Mouse (Mus musculus) fibroblast of lung, adult 2 months (primary cell): Measurements from ENCODE around the gene Eipr1.
A peak's percentile ranks its signal among the peaks of the same experiment; 100 is the strongest.

Experiments
- DNase-seq: peaks from one replicate; pipeline ENCODE4 v3.0.0-alpha.2; 2011; ENCODE audit warnings: low read depth

Gene Eipr1

GRCm38 (mm10) chr12:28775627-28776026, 24.0 kb downstream of the Eipr1 start:
- DNase-seq: no peak

DNA sequence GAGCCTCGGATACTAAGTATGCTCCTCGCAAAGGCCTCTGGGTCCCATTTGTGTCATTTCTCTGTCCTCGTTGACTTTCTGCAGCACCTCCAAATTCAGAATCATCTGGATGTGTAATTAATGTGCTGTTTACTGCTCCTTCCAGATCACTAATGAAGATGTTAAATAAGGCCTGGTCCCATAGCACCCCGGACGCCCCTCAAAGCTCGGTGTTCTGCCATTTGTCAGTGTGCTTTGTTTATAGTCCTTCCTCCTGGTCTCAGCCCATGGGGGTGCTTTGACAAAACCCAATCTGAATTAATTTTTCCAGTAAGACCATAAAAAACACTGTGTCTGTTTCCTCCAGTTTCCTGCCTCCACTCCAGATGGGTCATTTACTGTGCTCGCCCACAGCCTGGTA, 28.6 kb downstream of the Eipr1 start:
- no peak for DNase-seq

GRCm38 (mm10) chr12:28782637-28783036, 31.0 kb downstream of the Eipr1 start:
- DNase-seq: no peak

DNA sequence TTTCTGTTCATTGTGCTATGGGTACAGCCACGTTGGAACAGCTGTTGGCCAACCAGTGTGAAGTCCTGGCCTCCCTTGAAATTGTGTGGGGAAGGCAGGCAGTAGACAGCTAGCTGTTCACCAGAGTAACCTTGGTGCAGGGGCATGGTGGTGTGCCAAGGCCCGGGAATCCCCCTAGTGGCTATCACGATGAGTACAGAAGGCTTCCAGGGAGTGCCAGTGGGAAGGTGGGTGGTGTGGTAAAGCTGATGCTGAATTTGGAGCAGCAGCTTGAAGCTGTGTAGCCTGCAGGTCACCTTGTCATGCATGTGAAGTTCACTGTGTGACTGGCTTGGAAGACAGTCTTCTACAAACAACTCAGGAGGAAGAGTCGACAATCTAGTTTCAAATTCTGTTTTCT, 32.8 kb downstream of the Eipr1 start:
- no peak for DNase-seq

- no peak for DNase-seq
These were observed 33.3 kb downstream of the Eipr1 start for GRCm38 (mm10) chr12:28784864-28785263.

- no peak for DNase-seq
These were observed 33.7 kb downstream of the Eipr1 start for GRCm38 (mm10) chr12:28785299-28785698.

DNA sequence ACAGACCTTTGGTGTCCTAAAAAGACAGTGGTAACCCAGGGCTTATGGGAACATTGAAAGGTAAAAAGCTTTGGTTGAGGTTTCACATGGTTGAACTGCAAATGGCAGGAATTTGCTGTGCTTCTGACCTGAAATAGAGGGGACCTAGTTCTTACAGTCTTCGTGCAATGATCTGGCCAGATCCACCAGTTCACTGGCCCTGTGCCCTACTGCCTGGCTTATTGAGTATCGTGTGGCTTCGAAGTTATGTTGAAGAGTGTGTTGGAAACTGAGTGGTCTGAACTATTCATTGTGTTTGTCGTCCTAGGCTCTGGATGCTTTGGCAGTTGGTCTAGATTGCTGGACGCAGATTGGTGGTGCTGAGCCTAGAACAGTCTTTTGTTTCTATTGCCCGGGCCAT, 34.7 kb downstream of the Eipr1 start:
- no peak for DNase-seq

GRCm38 (mm10) chr12:28792613-28793012, 41.0 kb downstream of the Eipr1 start:
- DNase-seq: no peak

DNA sequence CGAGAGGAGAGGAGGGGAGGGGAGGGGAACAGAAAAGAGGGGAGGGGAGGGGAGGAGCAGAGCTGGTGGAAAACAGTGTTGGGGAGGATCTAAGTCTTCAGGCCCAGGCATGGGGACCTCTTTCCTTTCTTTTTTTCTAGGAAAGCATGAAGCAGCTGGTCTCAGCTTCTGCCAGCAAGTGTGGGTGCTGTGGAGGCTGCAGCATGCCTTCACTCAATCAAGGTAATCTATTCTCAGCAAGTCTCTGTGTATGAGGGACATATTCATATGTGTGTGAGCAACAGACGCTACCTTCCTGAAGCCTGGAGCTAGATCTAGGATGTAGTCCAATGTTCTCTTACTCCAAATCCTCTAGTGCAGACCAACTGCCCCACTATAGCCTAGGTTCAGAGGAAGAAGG, 42.1 kb downstream of the Eipr1 start:
- DNase-seq: no peak

DNA sequence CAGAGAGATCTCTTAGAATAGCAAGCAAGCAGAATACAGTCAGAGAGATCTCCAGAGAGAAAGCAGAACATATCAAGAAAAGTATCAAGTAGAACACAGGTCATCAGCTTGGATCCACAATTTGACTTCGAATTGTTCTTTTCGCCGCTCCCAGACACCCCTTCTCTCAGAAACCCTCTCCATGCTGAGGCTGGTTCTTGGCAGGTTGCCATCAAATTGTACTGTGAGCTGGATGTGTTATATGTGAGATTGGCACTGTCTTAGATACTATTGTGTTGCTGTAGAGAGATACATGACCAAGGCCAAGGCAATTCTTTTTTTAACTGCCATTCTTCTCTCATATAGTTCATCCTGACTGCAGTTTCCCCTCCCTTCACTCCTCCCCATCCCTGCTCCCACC, 43.4 kb downstream of the Eipr1 start:
- DNase-seq: no peak

- no peak for DNase-seq
These were observed 45.3 kb downstream of the Eipr1 start for GRCm38 (mm10) chr12:28796881-28797420.

DNA sequence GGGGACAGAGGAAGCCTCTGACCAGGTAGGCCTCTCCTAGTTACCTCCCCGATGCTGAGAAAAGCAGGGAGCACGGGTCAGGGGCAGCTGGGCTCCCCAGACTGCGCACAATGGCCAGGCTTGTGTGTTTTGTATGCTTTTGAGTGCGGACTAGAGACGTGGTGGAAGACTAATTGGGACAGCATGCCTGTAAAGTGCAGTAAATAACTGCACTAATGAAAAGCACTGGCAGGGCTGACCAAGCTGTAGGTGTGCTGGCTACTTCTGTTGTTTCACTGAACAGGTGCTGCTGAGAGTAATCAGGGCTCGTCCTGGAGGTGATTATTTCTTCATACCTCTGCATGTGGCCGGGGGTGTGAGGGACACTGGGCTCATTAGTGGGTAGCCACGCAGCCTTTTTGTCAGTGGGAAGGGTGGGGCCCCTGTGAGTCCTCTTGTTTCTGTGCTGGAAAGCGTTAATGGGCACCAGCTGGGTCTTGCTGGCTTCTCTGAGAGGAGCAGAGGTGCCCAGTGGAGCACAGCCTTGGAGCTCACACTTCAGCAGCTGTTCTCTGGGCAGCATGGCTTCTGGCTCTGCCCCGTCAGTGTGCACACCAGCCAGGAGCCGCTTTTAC, 48.3 kb downstream of the Eipr1 start:
- no peak for DNase-seq

GRCm38 (mm10) chr12:28800423-28800822, 48.8 kb downstream of the Eipr1 start:
- no peak for DNase-seq

DNA sequence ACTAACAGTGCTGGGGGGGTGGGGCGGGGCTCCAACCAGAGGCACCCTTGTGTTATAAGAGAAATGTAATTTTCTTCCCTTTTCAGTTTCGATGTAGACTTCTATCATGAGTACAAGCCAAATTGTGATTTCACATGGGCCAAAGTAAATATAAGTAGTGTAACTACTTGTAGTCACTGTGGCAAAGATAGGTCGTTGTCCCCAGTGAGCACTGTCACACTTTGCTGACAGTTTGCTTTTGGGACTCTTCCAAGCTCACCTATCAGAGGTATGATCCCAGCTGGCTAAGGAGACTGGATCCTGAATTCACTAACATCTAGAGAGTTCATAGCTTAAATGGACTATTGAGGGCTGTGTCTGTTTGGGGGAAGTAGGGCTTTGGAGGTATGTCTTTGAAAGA, 49.3 kb downstream of the Eipr1 start:
- DNase-seq: no peak

GRCm38 (mm10) chr12:28801731-28802130, 50.1 kb downstream of the Eipr1 start:
- no peak for DNase-seq

GRCm38 (mm10) chr12:28803043-28803442, 51.4 kb downstream of the Eipr1 start:
- DNase-seq: no peak

- peak; percentile 73 for DNase-seq
These were observed 53.2 kb downstream of the Eipr1 start for GRCm38 (mm10) chr12:28804558-28805481.

- no peak for DNase-seq
These were observed 57.3 kb downstream of the Eipr1 start for GRCm38 (mm10) chr12:28808786-28809375.

GRCm38 (mm10) chr12:28809756-28810337, 58.2 kb downstream of the Eipr1 start:
- DNase-seq: no peak

DNA sequence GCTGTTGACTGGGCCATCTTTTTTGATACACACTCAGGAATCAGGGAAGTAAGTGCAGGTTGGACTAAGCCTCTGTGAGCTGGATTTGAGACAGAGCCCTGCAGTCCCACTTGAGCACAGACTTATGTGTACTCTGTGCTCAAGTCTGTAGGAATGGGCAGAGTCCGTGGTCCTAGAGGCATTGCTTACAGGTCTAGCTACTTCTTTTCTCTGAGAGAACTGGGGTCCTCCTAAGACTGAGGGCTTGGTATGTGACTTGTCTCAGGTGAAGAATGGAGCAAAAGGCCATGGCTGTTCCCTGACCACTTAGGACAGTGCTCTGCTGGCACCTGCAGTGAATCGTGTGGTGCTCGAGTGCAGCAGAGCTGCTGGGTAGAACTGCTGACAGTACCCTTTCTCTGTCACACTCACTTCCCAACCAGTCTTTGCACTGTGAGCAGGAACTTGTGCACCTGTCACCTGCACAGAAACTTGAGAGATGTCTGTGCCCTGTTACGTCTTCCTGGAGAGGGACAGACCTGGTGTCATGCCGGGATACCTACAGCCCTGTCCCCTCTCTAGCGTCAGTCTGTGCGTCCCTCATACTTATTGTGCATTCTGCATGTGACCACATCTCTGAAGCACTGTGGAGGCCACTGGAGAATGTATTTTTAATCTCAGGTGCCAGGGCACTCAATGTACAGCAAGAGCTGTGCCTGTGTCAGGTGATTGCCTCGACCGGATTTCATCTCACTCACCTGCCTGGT, 65.3 kb downstream of the Eipr1 start:
- DNase-seq: no peak

DNA sequence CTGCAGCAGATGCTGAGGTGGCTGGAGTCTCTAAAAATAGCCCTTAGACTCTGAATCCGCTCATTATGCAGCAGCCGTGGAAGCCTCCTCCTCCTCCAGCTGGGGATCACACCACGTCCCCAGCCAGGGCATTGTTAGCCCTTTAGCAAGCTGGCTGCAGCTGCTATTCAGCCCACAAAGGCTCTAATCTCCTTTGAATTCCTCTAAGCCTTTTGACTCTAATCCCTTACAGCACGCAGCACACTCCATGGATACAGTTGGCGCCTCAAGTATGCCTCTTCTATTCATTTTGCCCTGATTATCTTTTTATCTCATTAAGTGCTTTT, 65.8 kb downstream of the Eipr1 start:
- DNase-seq: no peak

DNA sequence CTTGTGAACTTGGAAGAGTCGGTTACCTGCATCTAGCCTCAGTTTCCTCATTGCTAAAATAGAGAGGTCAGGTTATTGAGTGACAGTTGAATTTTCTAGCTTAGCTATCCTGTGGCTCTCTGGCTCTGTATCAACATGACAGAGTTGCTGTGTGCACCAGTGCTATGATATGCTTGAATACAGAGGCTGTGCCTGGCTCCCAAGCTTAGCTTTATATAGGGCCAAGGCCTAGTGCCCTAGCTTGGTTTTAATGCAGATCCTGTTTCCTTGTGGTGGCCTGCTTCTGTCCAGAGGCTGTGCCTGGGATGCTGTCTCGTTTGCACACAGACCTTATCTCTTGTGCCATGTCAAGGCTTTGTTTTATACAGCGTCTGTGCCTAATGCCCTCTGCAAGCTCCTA, 66.3 kb downstream of the Eipr1 start:
- no peak for DNase-seq
